Mouse (Mus musculus) cerebellum, postnatal 36 days (tissue): ENCODE measurements around the gene Doc2g.
"Not testable (repeated sequence)": the region's sequence is repeated elsewhere in the genome, so short reads cannot be mapped to it uniquely, and the experiment has no call there.

Experiments
- DNase-seq, 2 experiments: peaks; one replicate each; pipeline ENCODE4 v3.0.0; 2021 to 2022; ENCODE audit warnings: mixed read lengths in 2 of 2

Doc2g gene

GRCm38 (mm10) chr19:4003112-4003511 is at the start of gene Doc2g:
TSS of gene Doc2g (plus strand) at chr19:4003313.
- no peak for DNase-seq

- DNase-seq: no peak
Observed at GRCm38 (mm10) chr19:3955033-3955432, 48.1 kb upstream of the Doc2g start.

- DNase-seq: peak in 1 of 2 experiments; percentile 20
Observed at GRCm38 (mm10) chr19:3955804-3956203, 47.3 kb upstream of the Doc2g start.

GRCm38 (mm10) chr19:3957296-3958036 is 45.6 kb upstream of the Doc2g start:
- not testable (repeated sequence) for DNase-seq

GRCm38 (mm10) chr19:3958470-3958869 is 44.6 kb upstream of the Doc2g start, which contains the start of gene Aldh3b3:
TSS of gene Aldh3b3 (plus strand) at chr19:3958645.
- DNase-seq: no peak

GRCm38 (mm10) chr19:3959030-3959429 is 44.1 kb upstream of the Doc2g start:
- no peak for DNase-seq

- no peak for DNase-seq
Observed at GRCm38 (mm10) chr19:3960211-3960610, 42.9 kb upstream of the Doc2g start.

GRCm38 (mm10) chr19:3961805-3962204 is 41.3 kb upstream of the Doc2g start:
- DNase-seq: not testable (repeated sequence)

GRCm38 (mm10) chr19:3962469-3962868 is 40.6 kb upstream of the Doc2g start:
- DNase-seq: no peak

- DNase-seq: no peak
Observed at GRCm38 (mm10) chr19:3964030-3964429, 39.1 kb upstream of the Doc2g start.

- no peak for DNase-seq
Observed at GRCm38 (mm10) chr19:3966330-3967075, 36.6 kb upstream of the Doc2g start.

GRCm38 (mm10) chr19:3967258-3967657 is 35.9 kb upstream of the Doc2g start:
- DNase-seq: no peak

GRCm38 (mm10) chr19:3972229-3972628 is 30.9 kb upstream of the Doc2g start, which contains the start of gene Aldh3b2:
TSS of gene Aldh3b2 (plus strand) at chr19:3972328.
- DNase-seq: no peak

GRCm38 (mm10) chr19:3974608-3975007 is 28.5 kb upstream of the Doc2g start:
- not testable (repeated sequence) for DNase-seq

GRCm38 (mm10) chr19:3975866-3976265 is 27.2 kb upstream of the Doc2g start:
- no peak for DNase-seq

GRCm38 (mm10) chr19:3980309-3980708 is 22.8 kb upstream of the Doc2g start:
- DNase-seq: peak; percentile 73 to 83

- no peak for DNase-seq
Observed at GRCm38 (mm10) chr19:3980917-3981316, 22.2 kb upstream of the Doc2g start.

GRCm38 (mm10) chr19:3983527-3984200 is 19.4 kb upstream of the Doc2g start:
- DNase-seq: no peak

GRCm38 (mm10) chr19:3985261-3985681 is 17.8 kb upstream of the Doc2g start:
- no peak for DNase-seq

GRCm38 (mm10) chr19:3986334-3986733 is 16.8 kb upstream of the Doc2g start, which contains the start of gene Acy3:
TSS of gene Acy3 (plus strand) at chr19:3986570.
- DNase-seq: peak in 1 of 2 experiments; percentile 36

GRCm38 (mm10) chr19:3988066-3988465 is 15.0 kb upstream of the Doc2g start:
- no peak for DNase-seq

GRCm38 (mm10) chr19:3988750-3989149 is 14.4 kb upstream of the Doc2g start:
- no peak for DNase-seq

GRCm38 (mm10) chr19:3990804-3991203 is 12.3 kb upstream of the Doc2g start:
- DNase-seq: no peak
